Mouse (Mus musculus) ES-E14 (cell line): ENCODE results near the gene Gm44502.

Experiments
- CHD2 ChIP-seq: IDR thresholded peaks from 2 replicates; pipeline ENCODE4 v1.6.1; 2014; ENCODE audit warnings: mild to moderate bottlenecking, low read depth, low read length, inconsistent platforms
- HCFC1 ChIP-seq: IDR thresholded peaks from 2 replicates; pipeline ENCODE4 v1.6.1; 2012; ENCODE audit warnings: low read length, inconsistent platforms, borderline replicate concordance; ENCODE audit not compliant: insufficient read depth
- MAFK ChIP-seq: IDR thresholded peaks from 2 replicates; pipeline ENCODE4 v1.6.1; 2014; ENCODE audit warnings: mild to moderate bottlenecking, low read depth, low read length, inconsistent platforms; ENCODE audit not compliant: insufficient read depth
- ZC3H11A ChIP-seq: IDR thresholded peaks from 2 replicates; pipeline ENCODE4 v1.6.1; 2012; ENCODE audit warnings: low read depth, mild to moderate bottlenecking, inconsistent platforms, low read length, borderline replicate concordance
- ZNF384 ChIP-seq: IDR thresholded peaks from 2 replicates; pipeline ENCODE4 v1.6.1; 2012; ENCODE audit warnings: low read depth, low read length, inconsistent platforms

DNA sequence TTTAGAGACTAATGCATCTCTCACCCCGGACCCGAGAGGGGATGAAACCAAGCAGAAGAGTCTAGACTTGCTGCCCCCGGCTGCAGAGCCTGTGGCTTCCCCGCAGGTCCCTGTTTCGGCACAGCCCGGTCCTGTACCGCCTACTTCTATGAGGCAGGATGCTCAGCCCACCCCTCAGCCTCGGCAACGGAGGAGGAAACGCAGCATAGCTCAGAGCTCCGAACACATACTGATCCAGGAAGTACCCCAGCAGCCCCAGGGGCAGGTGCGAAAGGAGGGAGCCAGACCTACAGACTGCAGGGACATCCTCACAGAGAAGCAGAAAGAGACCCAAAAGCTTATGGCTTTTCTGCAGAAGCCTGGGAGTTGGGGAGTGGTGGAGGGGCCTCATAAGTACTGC, 42.4 kb downstream of the Gm44502 start:
- no peak for TF ChIP-seq ZC3H11A
- no peak for TF ChIP-seq MAFK
- TF ChIP-seq CHD2, result no peak
- TF ChIP-seq HCFC1, result no peak
- no peak for TF ChIP-seq ZNF384
